Mouse (Mus musculus) neural tube, embryonic 15.5 days (tissue): ENCODE data around the gene Top2a. TPM values are rescaled to one million over a fixed set of nuclear protein-coding genes. Genes with fewer than 3 reads are reported as not detected.

Experiments
- ATAC-seq: fragments of 200-750 bp; cut with Nextera tagmentation; 2 replicates; pipeline ENCODE4 v1.8.0; 2017; ENCODE audit warnings: mild to moderate bottlenecking, moderate TSS enrichment, moderate library complexity; ENCODE audit not compliant: low FRiP score
- H3K27ac ChIP-seq: fragments of 300-500 bp; sonication (generic); replicated peaks from 2 replicates; pipeline ENCODE4 v1.5.1; 2015; ENCODE audit warnings: mild to moderate bottlenecking, inconsistent platforms
- H3K27me3 ChIP-seq: fragments of 300-500 bp; sonication (generic); replicated peaks from 2 replicates; pipeline ENCODE4 v1.6.1; 2015; ENCODE audit warnings: inconsistent platforms
- H3K36me3 ChIP-seq: fragments of 300-500 bp; sonication (generic); 2 replicates; pipeline ENCODE4 v1.6.1; 2015; ENCODE audit warnings: inconsistent platforms
- H3K4me1 ChIP-seq: fragments of 300-500 bp; sonication (generic); 2 replicates; pipeline ENCODE4 v1.6.1; 2015; ENCODE audit warnings: inconsistent platforms
- H3K4me2 ChIP-seq: fragments of 300-500 bp; sonication (generic); 2 replicates; pipeline ENCODE4 v1.6.1; 2015; ENCODE audit warnings: inconsistent platforms, mild to moderate bottlenecking, moderate library complexity
- H3K4me3 ChIP-seq: fragments of 300-500 bp; sonication (generic); replicated peaks from 2 replicates; pipeline ENCODE4 v1.5.1; 2015; ENCODE audit warnings: mild to moderate bottlenecking, inconsistent platforms
- H3K9ac ChIP-seq: fragments of 300-500 bp; sonication (generic); replicated peaks from 2 replicates; pipeline ENCODE4 v1.6.1; 2015; ENCODE audit warnings: mild to moderate bottlenecking, inconsistent platforms
- H3K9me3 ChIP-seq: fragments of 300-500 bp; sonication (generic); replicated peaks from 2 replicates; pipeline ENCODE4 v1.6.1; 2016; ENCODE audit warnings: inconsistent platforms
- WGBS: fragments of 180-500 bp; shearing (Covaris S2); methylation state at CpG from one replicate; pipeline ENCODE4 v1.1.7; 2015; ENCODE audit warnings: mixed read lengths; 5-methylcytosine and 5-hydroxymethylcytosine counted together
- polyA plus RNA-seq: library from polyadenylated mRNA; unstranded; fragments of >200 nt; fragmentation: Nextera tagmentation; extraction: Ambion mirVana; gene quantifications from 2 replicates; pipeline ENCODE4 v1.2.1, GENCODE M21; 2015

The Top2a gene
- polyA plus RNA-seq, 1 experiment from 2014 or later = 25.8 TPM

- Histone ChIP-seq H3K27me3 (no peaks in the 10 kb centered on the region), H3K9ac (peak overlapping the region; percentile 77), H3K4me3 (peak overlapping the region; percentile 65), H3K27ac (peak overlapping the region; percentile 83), H3K4me2 (peak overlapping the region; percentile 99), H3K4me1 (peaks cover 29% of the 10 kb centered on the region), H3K36me3 (no peaks in the 10 kb centered on the region), H3K9me3 (no peaks in the 10 kb centered on the region)
- WGBS = under 1% methylated on average over 15 of the region's 15 CpGs
- peak; percentile 85 for ATAC-seq
Measured at GRCm38 (mm10) chr11:99039782-99040181, 15.8 kb upstream of the Top2a start.

GRCm38 (mm10) chr11:99036254-99036653 lies 12.3 kb upstream of the Top2a start:
- no peaks in the 10 kb centered on the region for H3K27me3 ChIP-seq
- ATAC-seq = no peak
- H3K9me3 ChIP-seq = no peaks in the 10 kb centered on the region
- no peak overlapping the region for H3K4me3 ChIP-seq
- no peaks in the 10 kb centered on the region for H3K36me3 ChIP-seq
- no peak overlapping the region for H3K9ac ChIP-seq
- no peak overlapping the region for H3K4me2 ChIP-seq
- H3K27ac ChIP-seq = no peak overlapping the region
- peaks cover 14% of the 10 kb centered on the region for H3K4me1 ChIP-seq
- WGBS = 88% methylated on average over 6 of the region's 6 CpGs

GRCm38 (mm10) chr11:99035350-99035749 lies 11.4 kb upstream of the Top2a start:
- ATAC-seq = no peak
- Histone ChIP-seq H3K27ac (no peak overlapping the region), H3K36me3 (no peaks in the 10 kb centered on the region), H3K4me3 (no peak overlapping the region), H3K9me3 (no peaks in the 10 kb centered on the region), H3K4me1 (peaks cover 5% of the 10 kb centered on the region), H3K9ac (no peak overlapping the region), H3K27me3 (no peaks in the 10 kb centered on the region), H3K4me2 (no peak overlapping the region)
- 73% methylated on average over 4 of the region's 4 CpGs for WGBS

GRCm38 (mm10) chr11:99026899-99027440 lies 3.0 kb upstream of the Top2a start:
- H3K4me2 ChIP-seq = no peak overlapping the region
- H3K36me3 ChIP-seq = no peaks in the 10 kb centered on the region
- no peak overlapping the region for H3K4me3 ChIP-seq
- no peaks in the 10 kb centered on the region for H3K9me3 ChIP-seq
- H3K4me1 ChIP-seq = peaks cover 13% of the 10 kb centered on the region
- no peak overlapping the region for H3K27ac ChIP-seq
- H3K27me3 ChIP-seq = no peaks in the 10 kb centered on the region
- no peak for ATAC-seq
- WGBS = 89% methylated on average over 12 of the region's 12 CpGs
- H3K9ac ChIP-seq = no peak overlapping the region

GRCm38 (mm10) chr11:99025878-99026277 lies 1.9 kb upstream of the Top2a start:
- no peak overlapping the region for H3K4me2 ChIP-seq
- H3K27ac ChIP-seq = no peak overlapping the region
- no peak for ATAC-seq
- no peaks in the 10 kb centered on the region for H3K27me3 ChIP-seq
- H3K4me1 ChIP-seq = peaks cover 13% of the 10 kb centered on the region
- no peak overlapping the region for H3K9ac ChIP-seq
- no peaks in the 10 kb centered on the region for H3K36me3 ChIP-seq
- no peak overlapping the region for H3K4me3 ChIP-seq
- H3K9me3 ChIP-seq = no peaks in the 10 kb centered on the region
- WGBS = 80% methylated on average over 6 of the region's 6 CpGs

- WGBS = 48% methylated on average over 18 of the region's 18 CpGs
- peak overlapping the region; percentile 59 for H3K4me3 ChIP-seq
- peak overlapping the region; percentile 49; the same call in 1 of the 2 replicates for H3K9ac ChIP-seq
- no peaks in the 10 kb centered on the region for H3K9me3 ChIP-seq
- no peaks in the 10 kb centered on the region for H3K27me3 ChIP-seq
- H3K36me3 ChIP-seq = no peaks in the 10 kb centered on the region
- H3K27ac ChIP-seq = peak overlapping the region; percentile 62
- H3K4me2 ChIP-seq = peak overlapping the region; percentile 60
- peak; percentile 26; the same call in 1 of the 2 replicates for ATAC-seq
- H3K4me1 ChIP-seq = peaks cover 13% of the 10 kb centered on the region
Measured at GRCm38 (mm10) chr11:99024468-99025134, 612 bp upstream of the Top2a start.

- H3K9me3 ChIP-seq = no peaks in the 10 kb centered on the region
- peak overlapping the region; percentile 86 for H3K4me2 ChIP-seq
- H3K36me3 ChIP-seq = no peaks in the 10 kb centered on the region
- H3K27ac ChIP-seq = no peak overlapping the region
- peaks cover 13% of the 10 kb centered on the region for H3K4me1 ChIP-seq
- ATAC-seq = no peak
- peak overlapping the region; percentile 59 for H3K4me3 ChIP-seq
- H3K9ac ChIP-seq = no peak overlapping the region
- whole genome bisulfite sequencing = 18% methylated on average over 4 of the region's 4 CpGs
- H3K27me3 ChIP-seq = no peaks in the 10 kb centered on the region
Measured at GRCm38 (mm10) chr11:99023094-99023493, 895 bp downstream of the Top2a start.

GRCm38 (mm10) chr11:99022384-99022933 lies 1.5 kb downstream of the Top2a start:
- no peak for ATAC-seq
- H3K4me3 ChIP-seq = no peak overlapping the region
- 81% methylated on average over 5 of the region's 5 CpGs for whole genome bisulfite sequencing

GRCm38 (mm10) chr11:99019844-99020243 lies 4.1 kb downstream of the Top2a start:
- H3K9me3 ChIP-seq = no peaks in the 10 kb centered on the region
- WGBS = 95% methylated on average over 6 of the region's 6 CpGs
- no peaks in the 10 kb centered on the region for H3K27me3 ChIP-seq
- no peaks in the 10 kb centered on the region for H3K36me3 ChIP-seq
- H3K4me3 ChIP-seq = no peak overlapping the region
- no peak for ATAC-seq
- H3K4me2 ChIP-seq = no peak overlapping the region
- no peak overlapping the region for H3K9ac ChIP-seq
- H3K27ac ChIP-seq = no peak overlapping the region
- peaks cover 12% of the 10 kb centered on the region for H3K4me1 ChIP-seq

More at GRCm38 (mm10) chr11:99022384-99022933, 1.5 kb downstream of the Top2a start:
- Histone ChIP-seq H3K9me3 (no peaks in the 10 kb centered on the region), H3K9ac (no peak overlapping the region), H3K4me2 (0 out of 2 replicates have a peak overlapping the region, but pooled peaks have one; percentile 86), H3K27me3 (no peaks in the 10 kb centered on the region), H3K27ac (no peak overlapping the region), H3K4me1 (peaks cover 13% of the 10 kb centered on the region), H3K36me3 (no peaks in the 10 kb centered on the region)

- Histone ChIP-seq H3K27me3 (no peaks in the 10 kb centered on the region), H3K36me3 (no peaks in the 10 kb centered on the region), H3K4me1 (no peaks in the 10 kb centered on the region), H3K9ac (no peak overlapping the region), H3K4me3 (no peak overlapping the region), H3K9me3 (no peaks in the 10 kb centered on the region), H3K27ac (no peak overlapping the region), H3K4me2 (no peak overlapping the region)
- WGBS = 97% methylated on average over 1 of the region's 1 CpGs
- ATAC-seq = no peak
Measured at GRCm38 (mm10) chr11:99013856-99014255, 10.1 kb downstream of the Top2a start.

- Histone ChIP-seq H3K27me3 (no peaks in the 10 kb centered on the region), H3K4me1 (no peaks in the 10 kb centered on the region), H3K9ac (no peak overlapping the region), H3K4me2 (no peak overlapping the region), H3K4me3 (no peak overlapping the region), H3K36me3 (no peaks in the 10 kb centered on the region), H3K27ac (no peak overlapping the region), H3K9me3 (no peaks in the 10 kb centered on the region)
- 91% methylated on average over 5 of the region's 5 CpGs for WGBS
- ATAC-seq = no peak
Measured at GRCm38 (mm10) chr11:99010706-99011105, 13.3 kb downstream of the Top2a start.

GRCm38 (mm10) chr11:99010124-99010523 lies 13.9 kb downstream of the Top2a start:
- no peak overlapping the region for H3K4me2 ChIP-seq
- no peaks in the 10 kb centered on the region for H3K27me3 ChIP-seq
- no peaks in the 10 kb centered on the region for H3K9me3 ChIP-seq
- no peak overlapping the region for H3K9ac ChIP-seq
- WGBS = 94% methylated on average over 4 of the region's 4 CpGs
- H3K4me1 ChIP-seq = no peaks in the 10 kb centered on the region
- no peak for ATAC-seq
- no peak overlapping the region for H3K4me3 ChIP-seq
- no peak overlapping the region for H3K27ac ChIP-seq
- no peaks in the 10 kb centered on the region for H3K36me3 ChIP-seq
